Mouse (Mus musculus): Measurements from ENCODE around the gene Tbc1d5. TPM values are rescaled to one million over a fixed set of nuclear protein-coding genes. Genes with fewer than 3 reads are reported as not detected.
A peak's percentile ranks its signal among the peaks of the same experiment; 100 is the strongest.

The Tbc1d5 gene
- total RNA-seq, 2 experiments from 2014 or later = 23.5 to 25.8 TPM

DNA sequence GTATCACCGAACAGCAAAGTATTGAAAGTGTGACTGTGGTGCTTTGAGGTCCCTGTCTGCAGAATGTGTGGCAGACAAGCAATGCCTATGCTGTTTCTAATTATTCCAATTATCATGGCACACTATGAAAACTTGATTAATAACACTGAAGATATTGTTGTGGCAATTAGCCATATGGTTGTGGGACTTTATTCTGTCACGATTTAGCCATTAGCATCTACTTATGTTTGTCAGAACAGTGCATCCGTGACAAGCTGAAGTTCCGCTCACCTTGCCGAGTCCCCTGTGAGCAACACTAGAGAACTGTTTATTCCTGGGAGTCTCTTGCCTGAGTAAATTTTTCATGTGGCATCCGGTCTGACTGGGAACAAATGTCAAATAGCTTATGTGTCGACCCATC is 281.3 kb downstream of the Tbc1d5 start:
- DNase-seq (ENCODE audit: extremely low spot score in 1 of 2, low spot score in 1 of 2) = no peak

DNA sequence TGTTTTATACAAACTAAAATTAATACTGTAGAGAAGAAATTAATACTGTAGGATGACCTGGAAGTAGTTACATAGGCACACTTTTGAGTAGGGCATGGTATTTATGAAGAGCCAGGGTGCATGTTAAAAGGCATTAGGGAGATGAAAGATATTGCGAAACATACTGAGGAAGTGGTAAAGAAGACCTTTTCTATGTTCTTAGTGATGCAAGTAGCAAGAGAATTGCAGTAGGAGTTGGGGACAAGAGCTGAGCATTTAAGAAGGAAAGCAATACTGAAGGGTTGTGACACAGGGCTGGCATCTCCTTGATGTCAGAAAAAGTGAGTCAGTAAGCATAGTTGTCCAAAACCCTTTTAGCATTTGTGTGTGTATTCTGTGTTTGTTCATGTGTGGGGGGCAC is 289.7 kb downstream of the Tbc1d5 start:
- DNase-seq (ENCODE audit: extremely low spot score in 1 of 2, low spot score in 1 of 2) = no peak

GRCm38 (mm10) chr17:50879910-50880309 is 299.2 kb downstream of the Tbc1d5 start:
- no peak for DNase-seq (ENCODE audit: extremely low spot score in 1 of 2, low spot score in 1 of 2)

DNA sequence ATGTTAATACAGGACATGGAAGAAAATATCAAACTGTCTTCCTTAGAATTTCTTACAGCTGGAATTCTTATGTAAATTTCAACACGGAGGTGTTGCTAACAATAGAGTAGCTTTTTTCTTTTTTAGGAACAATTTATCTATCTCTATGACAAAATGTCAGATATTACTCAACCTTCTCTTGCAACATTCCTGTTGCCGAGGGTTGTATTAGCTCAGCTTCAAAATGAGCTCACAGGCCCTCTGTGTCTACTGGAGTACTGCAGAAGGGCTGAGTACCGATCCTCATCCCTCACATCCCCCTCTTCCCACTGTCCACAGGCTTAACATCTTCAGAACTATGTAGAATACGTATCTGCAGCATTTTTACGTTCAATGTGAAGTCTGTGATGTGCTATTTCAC is 302.7 kb downstream of the Tbc1d5 start:
- DNase-seq (ENCODE audit: extremely low spot score in 1 of 2, low spot score in 1 of 2) = no peak

GRCm38 (mm10) chr17:50874067-50874466 is 305.1 kb downstream of the Tbc1d5 start:
- no peak for DNase-seq (ENCODE audit: extremely low spot score in 1 of 2, low spot score in 1 of 2)

- no peak for DNase-seq (ENCODE audit: extremely low spot score in 1 of 2, low spot score in 1 of 2)
Measured at GRCm38 (mm10) chr17:50872600-50872999, 306.6 kb downstream of the Tbc1d5 start.

DNA sequence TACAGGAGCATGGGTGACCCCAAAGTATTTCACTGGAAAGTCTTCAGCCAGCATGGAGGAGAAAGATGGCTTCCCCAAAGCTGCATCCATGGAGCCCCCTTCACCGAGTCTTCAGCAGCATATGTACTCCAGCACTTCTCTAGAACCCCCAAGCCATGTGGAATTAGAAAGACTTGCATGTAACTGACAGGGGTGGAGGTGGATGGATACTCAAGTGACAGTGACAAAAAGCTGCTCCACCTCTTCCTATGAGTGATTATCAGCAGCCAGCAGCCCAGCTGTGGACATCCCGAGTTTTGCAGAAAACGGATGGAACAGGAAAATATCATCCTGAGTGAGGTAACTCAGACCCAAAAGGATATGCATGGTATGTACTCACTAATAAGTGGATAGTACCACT is 311.9 kb downstream of the Tbc1d5 start:
- DNase-seq (ENCODE audit: extremely low spot score in 1 of 2, low spot score in 1 of 2) = no peak

DNA sequence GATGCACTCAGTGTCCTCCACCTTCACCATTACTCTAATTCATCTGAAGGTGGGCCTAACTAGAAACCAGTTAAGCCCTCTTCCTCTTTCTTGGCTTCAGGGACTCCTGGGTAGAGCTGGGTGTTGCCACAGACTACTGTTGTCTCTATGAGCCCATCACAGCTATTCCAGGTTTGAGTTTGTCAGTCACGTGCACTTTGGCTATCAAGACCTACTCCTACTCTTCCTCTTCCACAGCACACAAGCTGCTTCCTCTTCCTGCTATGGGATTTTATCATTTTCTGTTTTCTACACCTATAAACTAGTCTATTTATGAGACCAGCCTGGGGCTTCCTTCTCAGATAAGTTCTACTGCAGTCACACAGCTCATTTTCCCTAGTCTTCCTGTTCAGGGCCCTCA is 314.4 kb downstream of the Tbc1d5 start:
- no peak for DNase-seq (ENCODE audit: extremely low spot score in 1 of 2, low spot score in 1 of 2)

- DNase-seq (ENCODE audit: extremely low spot score in 1 of 2, low spot score in 1 of 2) = no peak
Measured at GRCm38 (mm10) chr17:50853220-50853619, 325.9 kb downstream of the Tbc1d5 start.

- DNase-seq (ENCODE audit: extremely low spot score in 1 of 2, low spot score in 1 of 2) = peak in 1 of 2 experiments; percentile 23
Measured at GRCm38 (mm10) chr17:50851382-50851781, 327.8 kb downstream of the Tbc1d5 start.

DNA sequence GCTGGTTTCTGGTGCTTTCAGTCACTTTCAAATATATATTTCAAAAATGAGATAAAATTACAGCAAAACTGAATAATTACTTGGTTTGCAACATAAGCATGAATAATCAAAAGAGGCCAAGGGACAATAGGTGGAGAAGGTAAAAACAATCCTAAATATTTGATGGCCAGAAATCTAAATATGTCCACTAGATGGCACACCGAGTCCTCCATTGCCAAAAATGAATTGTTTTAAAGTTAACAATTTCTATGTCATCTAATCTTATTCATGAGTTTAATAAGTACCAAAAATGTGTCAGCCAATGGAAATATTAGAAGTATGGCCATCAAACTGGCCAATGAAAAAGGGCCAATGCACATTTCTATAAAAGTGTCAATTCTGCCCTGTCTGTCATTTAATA is 365.1 kb downstream of the Tbc1d5 start:
- no peak for DNase-seq (ENCODE audit: extremely low spot score in 1 of 2, low spot score in 1 of 2)

GRCm38 (mm10) chr17:50813580-50813979 is 365.6 kb downstream of the Tbc1d5 start:
- DNase-seq (ENCODE audit: extremely low spot score in 1 of 2, low spot score in 1 of 2) = no peak

DNA sequence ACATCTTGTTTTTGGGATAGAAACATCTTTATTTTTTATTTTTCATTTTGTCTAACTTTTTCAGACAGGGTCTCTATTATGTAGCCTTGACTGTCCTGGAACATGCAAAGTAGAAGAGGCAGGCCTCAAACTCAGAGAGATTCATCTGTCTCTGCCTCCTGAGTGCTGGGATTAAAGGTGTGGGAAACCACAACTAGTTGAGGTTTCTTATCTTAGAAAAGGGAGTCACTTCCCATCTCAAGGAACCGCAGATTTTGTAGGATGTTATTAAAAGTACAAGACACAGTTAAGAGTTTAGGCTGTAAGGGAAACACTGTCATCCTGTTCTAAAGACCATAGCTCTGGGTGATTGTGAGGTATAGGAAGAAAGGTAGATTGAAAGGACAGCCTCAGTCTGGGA is 373.5 kb downstream of the Tbc1d5 start:
- DNase-seq (ENCODE audit: extremely low spot score in 1 of 2, low spot score in 1 of 2) = no peak

GRCm38 (mm10) chr17:50803234-50803633 is 375.9 kb downstream of the Tbc1d5 start:
- no peak for DNase-seq (ENCODE audit: extremely low spot score in 1 of 2, low spot score in 1 of 2)

GRCm38 (mm10) chr17:50802380-50802779 is 376.8 kb downstream of the Tbc1d5 start:
- no peak for DNase-seq (ENCODE audit: extremely low spot score in 1 of 2, low spot score in 1 of 2)

GRCm38 (mm10) chr17:50795445-50796095 is 383.6 kb downstream of the Tbc1d5 start:
- peak in 1 of 2 experiments; percentile 23 for DNase-seq (ENCODE audit: extremely low spot score in 1 of 2, low spot score in 1 of 2)

- DNase-seq (ENCODE audit: extremely low spot score in 1 of 2, low spot score in 1 of 2) = no peak
Measured at GRCm38 (mm10) chr17:50791671-50792070, 387.5 kb downstream of the Tbc1d5 start.

DNA sequence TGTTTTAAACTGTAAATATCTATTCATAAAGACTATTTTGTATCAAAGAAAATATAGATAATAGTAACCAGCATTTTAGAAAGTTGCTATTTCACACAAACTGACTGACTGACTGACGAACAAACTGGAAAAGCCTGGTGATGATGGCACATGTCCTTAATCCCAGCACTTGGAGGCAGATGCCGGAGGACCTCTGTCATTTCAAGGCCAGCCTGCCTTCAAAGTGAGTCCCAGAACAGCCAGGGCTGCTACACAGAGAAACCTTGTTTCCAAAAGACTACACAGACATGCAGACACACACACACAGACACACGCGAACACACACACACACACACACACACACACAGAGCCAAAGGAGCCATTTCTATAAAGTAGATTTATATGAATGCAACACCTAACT is 390.3 kb downstream of the Tbc1d5 start:
- no peak for DNase-seq (ENCODE audit: extremely low spot score in 1 of 2, low spot score in 1 of 2)

GRCm38 (mm10) chr17:50775247-50775646 is 403.9 kb downstream of the Tbc1d5 start:
- DNase-seq (ENCODE audit: extremely low spot score in 1 of 2, low spot score in 1 of 2) = no peak

DNA sequence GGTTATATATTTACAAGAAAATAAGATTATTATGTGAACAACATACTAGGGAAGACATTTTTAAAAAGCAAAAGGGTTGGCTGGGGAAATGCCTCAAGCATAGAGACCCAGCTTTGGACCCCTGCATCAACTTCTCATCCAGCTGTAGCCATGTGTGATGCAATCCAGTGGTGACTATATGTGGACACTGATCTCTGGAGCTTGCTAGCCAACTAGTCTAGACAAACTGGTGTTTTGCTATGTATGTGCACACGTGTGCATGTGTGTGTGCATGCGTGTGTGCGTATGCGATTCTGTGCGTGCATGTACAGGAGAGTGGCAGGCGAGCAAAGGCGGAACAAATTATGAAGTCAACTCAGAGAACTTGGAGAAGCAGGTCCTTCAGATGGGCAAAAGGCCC is 414.8 kb downstream of the Tbc1d5 start:
- DNase-seq (ENCODE audit: extremely low spot score in 1 of 2, low spot score in 1 of 2) = no peak

GRCm38 (mm10) chr17:50763407-50763806 is 415.7 kb downstream of the Tbc1d5 start:
- DNase-seq (ENCODE audit: extremely low spot score in 1 of 2, low spot score in 1 of 2) = peak; percentile 25 to 32

- no peak for DNase-seq (ENCODE audit: extremely low spot score in 1 of 2, low spot score in 1 of 2)
Measured at GRCm38 (mm10) chr17:50762231-50762630, 416.9 kb downstream of the Tbc1d5 start.

- no peak for DNase-seq (ENCODE audit: extremely low spot score in 1 of 2, low spot score in 1 of 2)
Measured at GRCm38 (mm10) chr17:50761082-50761481, 418.1 kb downstream of the Tbc1d5 start.

All from layer of hippocampus, postnatal 25 days (tissue).